Mouse (Mus musculus) limb, embryonic 14.5 days (tissue): Measurements from ENCODE around the gene Uox. TPM values are rescaled to one million over a fixed set of nuclear protein-coding genes. Genes with fewer than 3 reads are reported as not detected.

Experiments used
- ATAC-seq: fragments of 200-750 bp; cut with Nextera tagmentation; 2 replicates; pipeline ENCODE4 v1.8.0; 2017; ENCODE audit warnings: low read depth, moderate number of reproducible peaks, moderate TSS enrichment; ENCODE audit not compliant: low FRiP score
- DNase-seq: peaks from one replicate; pipeline ENCODE4 v3.0.0-alpha.2; 2015; ENCODE audit warnings: low spot score
- H3K27ac ChIP-seq: fragments of 300-500 bp; sonication (generic); replicated peaks from 2 replicates; pipeline ENCODE4 v1.5.1; 2014; ENCODE audit warnings: low read depth, mild to moderate bottlenecking, low read length, moderate library complexity, mixed read lengths
- H3K27me3 ChIP-seq: fragments of 300-500 bp; sonication (generic); 2 replicates; pipeline ENCODE4 v1.6.1; 2014; ENCODE audit warnings: low read length, mixed read lengths; ENCODE audit not compliant: control insufficient read depth, insufficient read depth
- H3K36me3 ChIP-seq: fragments of 300-500 bp; sonication (generic); 2 replicates; pipeline ENCODE4 v1.6.1; 2014; ENCODE audit warnings: mild to moderate bottlenecking, low read length, moderate library complexity, mixed read lengths; ENCODE audit not compliant: control insufficient read depth, insufficient read depth
- H3K4me1 ChIP-seq: fragments of 300-500 bp; sonication (generic); 2 replicates; pipeline ENCODE4 v1.6.1; 2014; ENCODE audit warnings: antibody characterized with exemption, low read length, mixed read lengths; ENCODE audit not compliant: control insufficient read depth, insufficient read depth
- H3K4me2 ChIP-seq: fragments of 300-500 bp; sonication (generic); replicated peaks from 2 replicates; pipeline ENCODE4 v1.6.1; 2014; ENCODE audit warnings: low read depth, mild to moderate bottlenecking, low read length, moderate library complexity; ENCODE audit not compliant: severe bottlenecking
- H3K4me3 ChIP-seq: fragments of 300-500 bp; sonication (generic); replicated peaks from 2 replicates; pipeline ENCODE4 v1.5.1; 2014; ENCODE audit warnings: low read length
- H3K9ac ChIP-seq: fragments of 300-500 bp; sonication (generic); 2 replicates; pipeline ENCODE4 v1.6.1; 2014; ENCODE audit warnings: mild to moderate bottlenecking, low read depth, low read length, moderate library complexity; ENCODE audit not compliant: severe bottlenecking
- H3K9me3 ChIP-seq: fragments of 300-500 bp; sonication (generic); 2 replicates; pipeline ENCODE4 v1.6.1; 2016; ENCODE audit warnings: low read length; ENCODE audit not compliant: control insufficient read depth
- POLR2A ChIP-seq: fragments of 200-500 bp; IDR thresholded peaks from 2 replicates; pipeline ENCODE4 v1.8.0; 2012; ENCODE audit warnings: inconsistent platforms, mild to moderate bottlenecking, moderate library complexity, borderline replicate concordance; ENCODE audit not compliant: insufficient read depth, insufficient read length; ENCODE audit errors: extremely low read depth
- WGBS: fragments of 180-500 bp; shearing (Covaris S2); extraction: QIAGEN DNeasy Blood & Tissue Kit; methylation state at CpG from one replicate; pipeline ENCODE4 v1.1.7; 2014; 5-methylcytosine and 5-hydroxymethylcytosine counted together
- polyA plus RNA-seq, 2 experiments: library from polyadenylated mRNA; depleted of rRNA in 1 of 2; stranded (reverse) in 1 of 2; unstranded in 1 of 2; fragments of >200 nt; fragmentation: Nextera tagmentation in 1 of 2; extraction: Ambion mirVana in 1 of 2; gene quantifications; 2 replicates each; pipeline versions ENCODE4 v1.2.1 to v1.2.3; 2012 to 2014

Uox gene
- polyA plus RNA-seq, 2 experiments, result 0.19 to 0.66 TPM

GRCm38 (mm10) chr3:146661907-146662306 is 91.7 kb downstream of the Uox start:
- 82% methylated on average over 7 of the region's 7 CpGs for WGBS
- ATAC-seq (no peak), DNase-seq (no peak)

GRCm38 (mm10) chr3:146671121-146671520 is 100.9 kb downstream of the Uox start:
- no peaks in the 10 kb centered on the region for H3K36me3 ChIP-seq
- ATAC-seq (no peak), DNase-seq (no peak)
- H3K9ac ChIP-seq, result no peak overlapping the region
- no peak overlapping the region for H3K4me2 ChIP-seq
- no peak overlapping the region for H3K4me3 ChIP-seq
- no peaks in the 10 kb centered on the region for H3K27me3 ChIP-seq
- whole genome bisulfite sequencing, result 45% methylated on average over 2 of the region's 2 CpGs
- no peaks in the 10 kb centered on the region for H3K9me3 ChIP-seq
- no peak for TF ChIP-seq POLR2A
- no peak overlapping the region for H3K27ac ChIP-seq
- H3K4me1 ChIP-seq, result no peaks in the 10 kb centered on the region

More at GRCm38 (mm10) chr3:146661907-146662306, 91.7 kb downstream of the Uox start:
- no peaks in the 10 kb centered on the region for H3K27me3 ChIP-seq
- no peak overlapping the region for H3K4me3 ChIP-seq
- no peak overlapping the region for H3K9ac ChIP-seq
- no peak for TF ChIP-seq POLR2A
- H3K36me3 ChIP-seq, result no peaks in the 10 kb centered on the region
- H3K4me1 ChIP-seq, result no peaks in the 10 kb centered on the region
- H3K27ac ChIP-seq, result no peak overlapping the region
- no peak overlapping the region for H3K4me2 ChIP-seq
- H3K9me3 ChIP-seq, result no peaks in the 10 kb centered on the region

GRCm38 (mm10) chr3:146675101-146675500 is 104.9 kb downstream of the Uox start:
- H3K4me2 ChIP-seq, result no peak overlapping the region
- no peak overlapping the region for H3K4me3 ChIP-seq
- no peaks in the 10 kb centered on the region for H3K9me3 ChIP-seq
- H3K27ac ChIP-seq, result no peak overlapping the region
- ATAC-seq (no peak), DNase-seq (no peak)
- H3K9ac ChIP-seq, result no peak overlapping the region
- H3K36me3 ChIP-seq, result no peaks in the 10 kb centered on the region
- H3K27me3 ChIP-seq, result no peaks in the 10 kb centered on the region
- no peaks in the 10 kb centered on the region for H3K4me1 ChIP-seq
- WGBS, result 87% methylated on average over 1 of the region's 1 CpGs
- TF ChIP-seq POLR2A, result no peak

- no peaks in the 10 kb centered on the region for H3K36me3 ChIP-seq
- H3K27ac ChIP-seq, result no peak overlapping the region
- ATAC-seq, result no peak
- H3K4me3 ChIP-seq, result no peak overlapping the region
- no peak overlapping the region for H3K4me2 ChIP-seq
- no peak overlapping the region for H3K9ac ChIP-seq
- WGBS, result 95% methylated on average over 4 of the region's 4 CpGs
- no peaks in the 10 kb centered on the region for H3K4me1 ChIP-seq
- no peak for TF ChIP-seq POLR2A
- H3K27me3 ChIP-seq, result no peaks in the 10 kb centered on the region
- no peaks in the 10 kb centered on the region for H3K9me3 ChIP-seq
- no peak for DNase-seq
Observed at GRCm38 (mm10) chr3:146676193-146676592, 106.0 kb downstream of the Uox start.

- H3K9me3 ChIP-seq, result no peaks in the 10 kb centered on the region
- no peak overlapping the region for H3K4me3 ChIP-seq
- no peaks in the 10 kb centered on the region for H3K36me3 ChIP-seq
- peaks cover 11% of the 10 kb centered on the region for H3K4me1 ChIP-seq
- no peaks in the 10 kb centered on the region for H3K27me3 ChIP-seq
- no peak overlapping the region for H3K27ac ChIP-seq
- no peak for TF ChIP-seq POLR2A
- 91% methylated on average over 16 of the region's 16 CpGs for WGBS
- H3K4me2 ChIP-seq, result no peak overlapping the region
- no peak for DNase-seq
- H3K9ac ChIP-seq, result no peak overlapping the region
- no peak for ATAC-seq
Observed at GRCm38 (mm10) chr3:146679646-146680045, 109.4 kb downstream of the Uox start.

GRCm38 (mm10) chr3:146680625-146681024 is 110.4 kb downstream of the Uox start:
- H3K9ac ChIP-seq, result no peak overlapping the region
- H3K27me3 ChIP-seq, result no peaks in the 10 kb centered on the region
- no peak overlapping the region for H3K4me3 ChIP-seq
- H3K9me3 ChIP-seq, result no peaks in the 10 kb centered on the region
- no peak overlapping the region for H3K27ac ChIP-seq
- H3K36me3 ChIP-seq, result no peaks in the 10 kb centered on the region
- H3K4me2 ChIP-seq, result no peak overlapping the region
- ATAC-seq (no peak), DNase-seq (no peak)
- peaks cover 14% of the 10 kb centered on the region for H3K4me1 ChIP-seq
- TF ChIP-seq POLR2A, result no peak
- WGBS, result 90% methylated on average over 13 of the region's 13 CpGs
